Mouse (Mus musculus): Measurements from ENCODE around the gene Chchd6.

The Chchd6 gene

GRCm38 (mm10) chr6:89585696-89586095, 9.8 kb downstream of the Chchd6 start:
- no peak for DNase-seq (ENCODE audit: low read depth, low spot score)

- DNase-seq (ENCODE audit: low read depth, low spot score), result no peak
Measured at GRCm38 (mm10) chr6:89584634-89585409, 10.6 kb downstream of the Chchd6 start.

DNA sequence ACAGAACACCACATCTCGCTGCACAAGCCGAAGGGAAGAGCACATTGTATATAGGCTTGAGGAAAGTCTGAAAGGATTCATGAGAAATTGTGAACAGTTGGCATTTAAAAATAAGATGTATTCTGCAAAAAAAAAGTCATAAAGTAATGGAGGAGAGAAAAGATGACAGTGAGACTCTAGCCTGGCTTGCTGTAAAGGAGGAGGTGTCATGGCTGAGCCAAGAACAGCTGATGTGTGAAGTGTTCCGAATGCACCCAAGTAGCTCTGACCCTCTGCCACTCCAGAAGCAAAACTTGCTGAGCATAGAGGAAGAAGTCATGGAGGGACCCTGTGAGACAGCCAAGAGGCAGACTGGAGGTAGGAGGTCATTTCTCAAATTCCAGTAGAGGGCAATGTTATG, 12.3 kb downstream of the Chchd6 start:
- DNase-seq (ENCODE audit: low read depth, low spot score), result no peak

DNA sequence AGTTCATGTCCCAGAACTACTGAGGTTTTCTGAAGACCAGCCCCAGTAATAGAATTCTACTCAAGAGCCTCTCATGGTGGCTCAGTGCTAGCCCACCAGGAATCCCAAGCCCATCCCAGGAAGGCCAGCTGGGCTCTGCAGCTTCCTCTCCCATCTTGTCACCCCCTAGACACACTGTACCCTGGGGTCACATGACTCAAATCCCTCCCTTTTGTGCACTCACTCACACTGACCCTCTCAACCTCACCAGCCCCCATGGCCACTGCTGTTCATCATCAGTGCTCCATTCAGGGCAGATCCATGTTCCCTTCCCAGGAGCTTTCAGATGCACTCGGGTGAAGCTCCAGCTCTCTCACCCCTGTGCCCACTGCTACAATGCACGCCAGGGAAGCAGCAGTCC, 20.8 kb downstream of the Chchd6 start:
- no peak for DNase-seq (ENCODE audit: low read depth, low spot score)

- DNase-seq (ENCODE audit: low read depth, low spot score), result no peak
Measured at GRCm38 (mm10) chr6:89573768-89574167, 21.7 kb downstream of the Chchd6 start.

- DNase-seq (ENCODE audit: low read depth, low spot score), result no peak
Measured at GRCm38 (mm10) chr6:89572921-89573636, 22.4 kb downstream of the Chchd6 start.

DNA sequence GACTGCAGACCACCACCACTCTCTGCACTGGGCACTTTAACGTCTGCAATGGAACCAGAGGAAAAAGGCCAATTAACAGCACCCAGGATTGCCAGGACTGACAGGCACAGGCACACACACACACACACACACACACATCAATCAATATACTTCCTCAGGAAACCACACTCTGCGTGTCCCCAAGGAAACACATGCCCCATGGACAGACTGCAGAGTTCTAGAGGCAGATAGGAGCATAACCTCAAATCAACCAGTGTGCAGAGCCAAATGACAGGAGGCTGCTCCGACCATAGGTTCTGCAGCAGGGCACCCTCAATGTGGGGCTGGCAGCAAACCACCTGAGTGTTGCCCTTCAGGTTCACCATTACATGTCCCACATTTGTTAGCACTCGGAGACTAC, 26.1 kb downstream of the Chchd6 start:
- DNase-seq (ENCODE audit: low read depth, low spot score), result no peak

DNA sequence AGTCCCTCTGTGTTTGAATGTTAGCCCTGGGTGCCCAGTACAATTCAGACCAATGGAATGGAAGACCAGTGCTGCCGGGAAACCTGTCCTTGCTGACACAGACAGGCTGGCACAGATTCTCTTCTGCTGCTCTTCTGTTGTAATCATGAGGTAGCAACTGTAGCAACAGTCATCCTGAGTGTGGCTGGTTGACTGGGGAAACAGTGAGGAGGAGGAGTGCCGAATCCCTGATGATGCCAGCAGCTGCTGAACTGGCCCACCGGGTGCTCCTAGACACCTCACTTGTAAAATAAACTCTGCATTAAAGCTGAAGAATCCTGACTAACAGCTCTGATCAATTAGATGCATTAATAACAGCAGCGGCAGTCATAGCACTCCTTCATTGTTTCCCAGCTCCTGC, 28.7 kb downstream of the Chchd6 start:
- DNase-seq (ENCODE audit: low read depth, low spot score), result no peak

- DNase-seq (ENCODE audit: low read depth, low spot score), result no peak
Measured at GRCm38 (mm10) chr6:89563381-89563780, 32.1 kb downstream of the Chchd6 start.

- DNase-seq (ENCODE audit: low read depth, low spot score), result no peak
Measured at GRCm38 (mm10) chr6:89560826-89561225, 34.6 kb downstream of the Chchd6 start.

DNA sequence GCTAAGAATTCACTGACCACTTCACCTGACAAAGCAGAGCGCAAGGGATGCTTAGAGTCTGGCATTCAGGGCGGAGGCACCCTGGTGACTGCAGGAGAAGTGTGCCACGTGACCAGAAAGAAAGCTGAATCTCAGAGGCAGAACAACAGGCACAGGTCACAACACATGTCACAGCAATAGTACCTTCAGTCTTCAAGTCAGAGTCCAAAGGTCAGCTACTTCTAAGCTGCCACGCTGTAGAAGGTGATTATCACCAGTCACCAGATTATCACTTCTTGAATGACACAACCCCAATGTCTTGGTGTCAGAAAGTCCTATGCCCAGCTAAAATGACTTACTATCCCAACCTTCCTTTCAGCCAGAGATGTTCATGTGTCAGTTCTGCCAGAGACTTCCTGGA, 37.8 kb downstream of the Chchd6 start:
- DNase-seq (ENCODE audit: low read depth, low spot score), result no peak

DNA sequence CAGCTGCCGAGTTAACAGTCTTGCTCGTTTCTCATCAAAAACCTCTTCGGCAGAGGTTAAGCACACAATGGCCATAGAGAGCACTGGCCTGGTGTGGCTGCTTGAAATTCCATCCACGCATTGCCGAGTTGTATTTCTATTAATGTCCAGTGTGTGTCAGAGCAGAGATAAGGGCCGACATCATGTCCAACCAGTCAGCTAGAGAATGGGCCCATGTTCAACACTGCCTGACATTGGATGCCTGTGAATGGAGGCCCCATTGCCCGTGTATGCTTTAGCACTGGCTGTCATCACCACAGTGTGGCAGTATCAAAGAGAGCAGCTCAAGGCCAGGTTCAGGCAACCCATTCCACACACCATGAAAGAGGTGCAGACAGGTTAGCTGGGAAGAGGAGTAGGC, 38.9 kb downstream of the Chchd6 start:
- no peak for DNase-seq (ENCODE audit: low read depth, low spot score)

DNA sequence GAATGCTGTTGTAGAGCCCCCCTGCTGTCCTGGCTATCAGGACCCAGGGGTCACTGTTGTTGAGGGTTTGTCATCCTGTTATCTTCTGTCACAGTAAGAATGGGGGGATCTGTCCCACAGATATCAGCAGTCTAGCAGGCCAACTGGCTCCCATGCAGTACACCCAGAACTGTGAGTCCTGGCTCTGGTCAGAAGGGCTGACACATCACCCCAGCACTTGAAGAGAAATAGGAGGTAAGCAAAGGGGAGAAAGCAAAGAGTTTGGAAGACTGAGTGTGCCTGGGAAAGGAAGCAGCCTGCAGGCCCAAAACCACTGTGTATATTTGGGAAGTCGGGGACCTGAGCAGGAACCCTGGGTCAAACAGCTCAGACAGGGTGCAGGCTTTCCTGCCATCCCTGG, 39.5 kb downstream of the Chchd6 start:
- DNase-seq (ENCODE audit: low read depth, low spot score), result no peak

GRCm38 (mm10) chr6:89554029-89554428, 41.4 kb downstream of the Chchd6 start:
- DNase-seq (ENCODE audit: low read depth, low spot score), result no peak

DNA sequence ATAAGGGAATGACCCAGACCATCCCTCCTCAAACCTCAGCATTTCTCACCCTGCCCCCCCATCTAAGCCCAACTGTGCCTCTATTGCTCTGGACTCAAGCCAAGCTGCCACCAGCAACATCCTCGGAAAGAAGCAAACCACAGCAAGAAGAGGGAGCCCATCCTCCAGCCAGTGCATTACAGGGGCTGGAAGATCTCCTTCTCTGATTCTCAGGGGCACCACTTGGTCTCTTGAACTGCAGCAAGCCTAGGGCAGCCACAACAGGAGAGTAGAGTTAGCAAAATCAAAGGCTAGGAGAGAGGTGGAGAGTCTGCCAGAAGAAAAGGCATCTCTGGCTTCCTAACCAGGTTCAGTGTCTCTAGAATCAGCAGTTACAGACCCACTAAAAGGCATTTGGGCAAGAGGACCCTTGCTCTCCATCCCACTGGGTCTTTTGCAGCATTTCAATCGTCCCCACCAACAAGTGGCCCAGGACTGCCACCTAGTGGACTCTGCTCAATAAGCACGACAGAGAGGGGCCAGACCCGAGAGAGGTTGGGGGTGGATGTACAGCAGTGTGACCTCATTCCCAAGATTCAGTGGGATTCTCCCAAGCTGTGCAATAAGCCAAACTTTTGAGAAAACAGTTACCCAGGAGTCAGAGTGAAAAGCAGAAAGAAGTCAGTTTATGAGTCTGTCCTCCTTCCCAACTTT, 42.3 kb downstream of the Chchd6 start:
- peak; percentile 75 for DNase-seq (ENCODE audit: low read depth, low spot score)

DNA sequence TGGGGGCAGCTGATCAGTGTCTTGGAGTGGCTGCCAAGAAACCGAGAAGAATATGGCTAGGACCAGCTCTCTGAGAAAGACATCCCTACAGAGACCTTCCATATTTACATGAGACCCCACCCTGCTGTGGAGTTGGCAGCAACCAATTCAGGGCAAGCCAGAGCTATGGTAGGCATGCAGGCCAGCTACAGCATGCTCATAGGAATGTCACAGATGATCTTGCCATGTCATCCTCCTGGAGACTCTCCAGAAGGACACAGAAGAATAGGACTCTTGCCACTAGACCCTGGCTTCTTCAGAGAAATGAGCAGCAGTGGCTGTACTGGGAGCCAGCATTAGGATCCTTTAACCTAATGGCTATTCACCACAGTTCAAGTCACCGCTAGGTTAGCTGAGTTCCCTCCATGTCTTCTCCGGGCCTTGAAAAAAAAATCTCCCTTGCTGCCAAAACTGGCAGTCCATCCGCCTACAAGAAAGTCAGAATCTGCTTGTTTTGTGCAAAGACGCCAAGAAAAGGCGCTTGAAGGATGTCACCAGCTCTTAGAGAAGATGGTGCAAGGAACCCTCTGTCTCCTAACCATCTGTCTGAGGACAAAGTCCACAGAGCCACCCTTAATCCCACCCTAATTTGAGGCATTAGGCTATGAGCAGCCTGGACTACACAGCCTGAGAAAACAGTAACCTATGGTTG, 43.0 kb downstream of the Chchd6 start:
- DNase-seq (ENCODE audit: low read depth, low spot score), result no peak

GRCm38 (mm10) chr6:89549157-89549556, 46.3 kb downstream of the Chchd6 start:
- DNase-seq (ENCODE audit: low read depth, low spot score), result no peak

- DNase-seq (ENCODE audit: low read depth, low spot score), result no peak
Measured at GRCm38 (mm10) chr6:89547951-89548350, 47.5 kb downstream of the Chchd6 start.

DNA sequence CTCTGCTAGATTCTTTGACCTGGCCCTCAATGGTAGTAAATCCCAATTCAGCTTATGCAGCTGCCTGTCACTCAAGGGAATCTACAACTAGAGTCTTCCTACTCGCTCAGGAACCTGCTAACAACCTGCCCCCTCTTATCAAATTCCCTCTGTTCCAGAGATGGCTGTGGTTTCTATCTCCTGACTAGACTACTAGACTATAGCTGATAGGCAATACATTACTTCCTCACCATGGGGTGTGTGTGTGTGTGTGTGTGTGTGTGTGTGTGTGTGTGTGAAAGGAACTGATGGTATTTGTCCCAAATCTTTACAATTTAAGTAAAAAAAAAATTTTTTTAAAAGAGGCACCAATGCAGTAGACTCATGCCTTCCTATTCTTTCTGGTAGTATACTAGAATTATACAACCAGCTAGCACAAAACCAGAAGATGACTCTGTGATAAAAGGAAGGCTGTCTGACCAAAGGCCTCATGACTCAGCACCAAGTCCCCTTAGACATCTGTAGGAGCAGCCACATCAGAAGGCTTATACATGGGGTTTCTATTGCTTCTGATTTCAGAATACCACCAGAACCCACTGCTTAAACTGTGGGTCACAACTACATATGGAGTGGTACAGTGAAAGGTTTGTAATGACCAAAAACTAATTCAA, 57.2 kb downstream of the Chchd6 start:
- no peak for DNase-seq (ENCODE audit: low read depth, low spot score)

DNA sequence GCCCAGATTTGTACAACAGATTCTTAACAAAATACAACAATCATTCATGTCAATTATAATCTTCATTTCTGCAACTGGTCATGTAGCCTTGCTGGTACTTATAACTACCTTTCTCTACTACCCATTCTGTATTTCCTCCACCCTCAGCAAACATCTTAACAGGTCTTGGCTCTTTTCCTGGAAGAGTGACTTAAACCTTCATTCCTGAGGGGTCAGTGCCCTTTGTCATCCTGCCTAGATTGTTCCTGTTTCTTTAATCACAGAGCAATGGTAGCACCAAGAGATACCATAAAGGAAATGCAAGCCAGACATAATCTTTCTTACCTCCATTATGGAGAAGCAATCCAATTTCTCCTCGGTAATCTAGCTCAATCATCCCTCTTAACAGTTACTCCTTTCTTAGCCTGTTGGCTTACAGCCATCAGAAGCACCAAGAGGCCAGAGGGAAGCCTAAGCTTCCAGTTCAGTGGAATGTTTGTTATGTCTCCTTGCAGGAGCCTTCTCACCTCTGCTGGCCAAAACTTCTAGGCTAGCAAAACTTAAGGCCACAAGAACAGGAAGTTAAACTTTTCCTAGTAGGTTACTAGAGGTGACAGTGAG, 59.7 kb downstream of the Chchd6 start:
- no peak for DNase-seq (ENCODE audit: low read depth, low spot score)

DNA sequence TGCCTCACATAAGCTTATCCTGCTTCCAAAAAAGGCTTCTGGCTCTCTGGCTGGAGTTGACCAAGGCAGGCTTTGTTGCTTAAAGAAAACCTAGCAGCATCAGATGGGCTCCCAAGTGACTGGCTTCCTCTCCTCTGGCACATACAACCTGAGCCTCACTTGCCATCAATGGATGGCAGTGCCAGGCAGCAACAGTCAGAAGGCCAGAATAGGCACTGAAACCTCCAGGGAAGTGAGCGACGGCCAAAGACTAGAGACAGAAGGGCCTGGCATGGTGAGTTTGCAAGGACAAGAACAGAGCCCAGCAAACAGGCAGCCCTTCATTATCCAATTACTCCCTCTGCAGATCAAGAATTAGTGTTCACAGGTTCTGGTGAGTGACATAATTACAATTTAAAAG, 70.7 kb downstream of the Chchd6 start:
- no peak for DNase-seq (ENCODE audit: low read depth, low spot score)

Data from CD4-positive, CD25-positive, alpha-beta regulatory T cell, adult 2 months (primary cell).